Mouse (Mus musculus) retina, postnatal 7 days (tissue): Measurements from ENCODE around the gene Cep164.

Experiments
- DNase-seq: peaks from one replicate; pipeline ENCODE4 v3.0.0-alpha.2; 2012; ENCODE audit warnings: low read depth, low spot score

The Cep164 gene

DNA sequence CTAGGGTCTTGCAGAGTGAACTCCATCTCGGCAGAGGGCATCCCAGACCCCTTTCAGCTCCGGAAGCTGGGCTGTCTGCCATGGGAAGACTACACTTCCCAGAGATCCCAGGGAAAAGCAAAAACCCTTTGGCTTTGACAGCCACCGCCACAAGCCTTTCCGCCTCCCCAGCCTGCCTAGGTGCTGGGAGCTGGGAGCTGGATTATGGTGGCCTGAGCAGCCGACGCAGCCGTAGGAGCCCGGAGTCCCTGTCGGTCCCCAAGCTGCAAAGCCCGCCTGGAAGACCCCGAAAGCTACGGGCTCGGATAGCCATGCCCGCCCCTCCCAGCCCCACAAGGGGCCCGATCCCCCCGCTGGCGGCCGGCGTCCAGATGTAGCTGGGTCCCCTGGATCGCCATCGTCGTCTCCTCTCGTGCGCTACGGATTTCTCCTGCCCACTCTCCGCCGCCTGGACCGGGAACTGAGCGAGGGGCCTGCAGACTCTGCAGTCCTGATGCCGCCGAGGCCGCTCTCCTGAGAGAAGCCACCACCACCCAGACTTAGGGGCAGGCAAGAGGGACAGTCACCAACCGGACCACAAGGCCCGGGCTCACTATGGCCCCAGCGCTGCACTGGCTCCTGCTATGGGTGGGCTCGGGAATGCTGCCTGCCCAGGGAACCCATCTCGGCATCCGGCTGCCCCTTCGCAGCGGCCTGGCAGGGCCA lies 10.1 kb upstream of the Cep164 start, which contains the start of gene Bace1:
TSS of gene Bace1 (plus strand) at position 147 of the 705 bp plus-strand sequence.
- DNase-seq: peak; percentile 85

- DNase-seq: no peak
These were observed 9.6 kb upstream of the Cep164 start for GRCm38 (mm10) chr9:45838069-45838433.

- DNase-seq: no peak
These were observed 5.0 kb upstream of the Cep164 start for GRCm38 (mm10) chr9:45833461-45833860.

- DNase-seq: no peak
These were observed 4.4 kb upstream of the Cep164 start for GRCm38 (mm10) chr9:45832898-45833297.

DNA sequence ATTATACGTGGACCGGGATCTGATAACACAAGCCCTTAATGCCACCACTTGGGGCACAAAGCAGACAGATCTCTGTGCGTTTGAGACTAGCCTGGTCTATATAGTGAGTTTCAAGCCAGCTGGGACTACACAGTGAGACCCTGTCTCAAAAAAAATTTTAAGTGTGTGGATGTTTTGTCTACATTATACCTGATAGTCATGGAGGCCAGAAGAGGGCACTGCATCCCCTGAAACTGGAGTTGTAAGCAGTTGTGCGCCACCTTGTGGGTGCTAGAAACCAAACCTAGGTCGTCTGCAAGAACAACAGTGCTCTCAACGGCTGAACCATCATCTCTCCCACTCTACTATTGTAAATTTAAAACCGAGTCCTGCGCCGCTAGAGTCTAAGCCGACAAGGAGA lies 616 bp upstream of the Cep164 start:
- peak; percentile 72 for DNase-seq

DNA sequence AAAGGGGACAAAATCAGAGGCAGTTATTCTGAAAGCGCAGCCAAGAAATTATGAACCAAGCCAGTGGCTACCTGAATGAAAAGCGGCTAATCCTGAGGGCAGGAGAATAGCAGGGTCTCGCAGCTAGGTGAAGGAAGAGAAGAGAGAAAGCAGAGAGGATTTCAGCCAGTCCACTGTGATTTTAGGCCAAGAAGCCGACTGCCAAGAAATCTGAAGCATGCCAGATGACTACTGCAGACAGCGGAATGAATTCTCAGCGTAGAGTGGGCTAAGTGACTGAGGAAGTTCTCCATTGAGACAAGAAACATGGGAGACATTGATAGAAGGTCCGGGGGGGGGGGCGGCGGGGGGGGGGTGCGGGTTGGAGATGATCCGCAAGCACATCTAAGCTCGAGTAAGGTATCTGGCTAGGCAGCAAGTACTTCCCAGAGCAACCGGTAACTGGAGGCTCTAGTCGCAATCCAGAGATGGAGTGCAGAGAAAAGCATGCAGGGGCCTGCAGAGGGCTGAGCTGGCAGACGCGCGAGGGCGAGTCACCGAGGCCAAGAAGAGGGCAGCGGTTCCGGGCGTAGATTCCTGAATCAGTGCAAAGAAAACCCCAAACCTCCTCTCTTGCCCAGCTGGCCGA lies 714 bp downstream of the Cep164 start:
- DNase-seq: no peak

GRCm38 (mm10) chr9:45818406-45819011 lies 10.0 kb downstream of the Cep164 start:
- no peak for DNase-seq

DNA sequence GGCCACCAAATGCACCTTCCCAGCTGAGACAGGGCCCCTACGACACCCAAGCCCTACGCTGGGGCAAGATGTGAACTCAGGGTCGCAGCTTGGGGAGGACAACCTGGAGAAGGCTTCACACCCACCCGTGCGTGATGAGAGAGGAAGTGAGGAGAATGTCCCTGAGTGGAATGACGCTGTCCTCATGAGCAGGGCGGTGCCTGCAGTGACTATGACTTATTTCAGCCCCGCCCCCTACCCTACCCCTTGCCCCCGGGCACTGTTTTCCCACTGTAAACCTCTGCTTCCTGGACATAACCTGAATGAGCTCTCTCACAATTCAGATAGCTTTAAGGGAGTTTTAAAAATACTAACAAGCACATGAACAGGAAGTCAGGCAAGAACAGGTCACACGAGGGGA lies 13.0 kb downstream of the Cep164 start:
- DNase-seq: no peak

DNA sequence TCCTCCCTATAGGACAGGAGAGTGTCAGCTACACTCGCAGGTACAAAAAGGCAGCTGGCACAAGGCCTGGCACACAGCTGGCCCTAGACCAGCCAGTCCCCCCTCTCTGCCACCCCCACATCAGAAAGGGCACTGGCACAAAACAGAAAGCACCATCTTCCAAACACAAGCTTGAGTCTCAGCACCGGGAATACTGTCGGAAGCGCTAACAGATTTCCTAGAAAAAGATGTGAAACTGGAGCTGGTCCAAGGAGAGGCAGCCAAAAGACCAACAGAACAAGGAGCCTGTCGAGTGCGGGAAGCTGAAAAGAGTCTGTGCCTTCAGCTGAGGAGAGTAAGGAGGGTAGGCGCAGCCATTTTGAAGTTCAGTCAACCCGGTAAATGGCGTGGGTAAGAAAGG lies 13.4 kb downstream of the Cep164 start:
- no peak for DNase-seq

DNA sequence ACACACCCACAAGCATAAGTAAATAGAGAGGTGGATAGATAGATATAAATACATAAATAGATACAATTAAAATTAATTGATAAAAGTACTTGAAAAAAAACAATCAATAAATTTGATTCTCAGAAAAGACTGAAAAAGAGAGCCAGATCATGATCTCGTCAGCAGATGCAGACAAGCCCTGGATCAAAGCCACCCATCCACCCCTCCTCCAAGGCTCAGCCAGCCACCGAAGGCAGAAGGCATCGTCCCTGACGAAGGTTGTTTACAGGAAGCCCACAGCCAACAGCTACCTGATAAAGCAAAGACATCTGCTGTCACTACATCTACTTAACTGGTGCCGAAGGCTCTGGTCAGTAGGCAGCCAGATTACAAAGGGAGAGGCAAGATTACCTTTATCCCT lies 16.5 kb downstream of the Cep164 start:
- DNase-seq: no peak

- no peak for DNase-seq
These were observed 20.7 kb downstream of the Cep164 start for GRCm38 (mm10) chr9:45807761-45808160.

- DNase-seq: no peak
These were observed 21.2 kb downstream of the Cep164 start for GRCm38 (mm10) chr9:45807337-45807736.

GRCm38 (mm10) chr9:45806847-45807246 lies 21.6 kb downstream of the Cep164 start:
- DNase-seq: no peak

DNA sequence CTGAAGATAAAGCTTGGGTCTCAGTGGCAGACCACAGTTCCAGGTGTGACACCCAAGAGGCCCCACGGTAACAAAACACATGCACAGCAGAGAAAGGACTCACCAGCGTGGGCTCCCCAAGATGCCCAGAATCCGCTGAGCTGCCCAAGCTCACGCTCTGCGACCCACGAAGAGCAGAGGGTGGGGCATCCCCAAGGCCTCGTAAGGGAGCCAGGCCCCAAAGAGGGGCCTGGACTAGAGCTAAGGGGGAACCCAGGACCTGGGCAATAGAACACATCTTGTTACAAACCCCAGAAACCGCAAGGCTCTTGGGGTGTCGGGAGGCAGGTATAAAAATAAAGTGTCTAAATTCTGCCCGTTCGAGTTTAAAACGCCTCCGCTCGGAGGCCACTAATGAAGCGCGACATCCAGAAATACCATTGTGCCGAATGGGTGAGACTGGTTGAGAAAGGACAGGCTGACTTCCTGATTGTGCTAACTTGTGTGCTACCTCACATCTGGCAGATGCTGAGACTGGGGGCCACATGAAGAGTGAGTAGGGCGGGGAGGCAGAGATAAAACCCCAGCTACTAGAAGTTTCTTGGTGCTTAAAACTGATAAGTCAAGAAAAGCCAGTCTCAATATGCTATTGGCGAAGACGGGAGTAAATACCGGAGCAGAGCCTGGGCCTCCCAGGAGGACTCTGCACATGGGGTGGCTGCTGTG lies 25.3 kb downstream of the Cep164 start:
- no peak for DNase-seq

- no peak for DNase-seq
These were observed 29.1 kb downstream of the Cep164 start for GRCm38 (mm10) chr9:45799402-45799801.

DNA sequence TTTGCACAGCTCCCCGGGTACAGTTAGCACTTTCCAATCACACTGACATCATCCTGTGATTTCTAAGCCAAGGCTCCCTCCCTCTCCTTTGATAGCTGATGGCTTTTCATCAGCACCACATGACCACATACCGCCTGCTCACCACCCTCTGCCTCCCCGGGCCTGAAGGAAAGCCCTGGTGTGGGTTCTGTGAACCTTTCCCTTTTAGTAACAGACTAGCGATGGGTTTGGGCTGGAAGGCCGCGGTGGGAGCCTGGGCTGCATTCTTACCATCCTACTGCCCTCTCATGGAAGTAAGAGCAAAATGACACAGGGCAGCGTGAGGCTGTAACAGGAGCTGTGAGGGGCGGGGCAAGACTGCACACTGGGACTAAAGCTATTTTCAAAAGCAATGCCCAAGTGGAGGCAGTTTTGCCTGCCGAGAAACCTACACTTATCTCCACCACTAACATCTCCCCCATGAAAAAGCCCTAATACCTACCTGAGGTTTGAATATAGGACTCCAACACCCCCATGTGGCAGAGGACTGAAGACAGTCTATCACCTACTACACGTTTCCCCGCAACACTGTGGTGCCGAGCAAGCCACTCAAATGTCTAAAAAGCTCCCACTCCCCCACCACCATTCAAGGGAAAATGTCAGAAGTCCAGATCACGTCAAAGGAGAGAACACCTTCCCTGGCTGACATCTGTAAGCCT lies 29.9 kb downstream of the Cep164 start:
- DNase-seq: peak; percentile 29

GRCm38 (mm10) chr9:45797271-45797670 lies 31.2 kb downstream of the Cep164 start:
- no peak for DNase-seq

DNA sequence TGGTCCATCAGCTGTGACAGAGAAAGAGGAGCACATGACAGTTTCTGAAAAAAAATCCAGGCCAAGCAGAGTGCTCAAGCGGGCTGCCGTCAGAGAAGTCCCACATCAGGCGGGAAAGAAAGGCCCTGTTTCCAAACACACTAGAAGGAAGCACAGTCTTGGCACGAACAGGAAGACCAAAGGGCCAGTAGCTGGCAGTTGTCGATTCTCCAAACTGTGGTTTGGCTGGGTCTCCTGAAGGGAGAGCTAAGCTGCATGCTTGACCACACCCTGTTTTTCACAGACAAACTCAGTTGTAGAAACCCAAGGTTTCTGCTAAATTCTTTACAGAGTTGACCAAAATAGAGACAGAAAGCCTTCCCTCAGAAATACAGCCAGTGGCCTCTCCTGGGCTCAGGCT lies 32.8 kb downstream of the Cep164 start:
- no peak for DNase-seq

DNA sequence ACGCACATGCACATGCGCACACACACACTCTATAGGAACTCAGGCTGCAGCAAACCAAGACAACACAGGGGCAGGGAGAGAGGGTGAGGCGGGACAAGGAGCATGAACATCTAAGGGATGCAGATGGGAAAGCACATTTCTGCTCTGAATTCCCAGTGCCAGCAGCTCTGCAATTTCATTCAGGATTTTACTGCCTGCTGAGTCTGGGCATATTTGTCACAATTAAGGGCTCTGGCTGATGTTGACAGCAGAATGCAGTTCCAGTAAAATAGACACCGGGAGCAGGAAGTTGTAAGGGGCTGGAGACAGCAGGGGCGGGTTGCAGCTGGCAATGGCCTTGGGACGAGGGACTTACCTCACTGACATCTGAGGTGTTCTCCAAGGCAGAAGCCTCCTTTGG lies 34.8 kb downstream of the Cep164 start:
- DNase-seq: no peak

DNA sequence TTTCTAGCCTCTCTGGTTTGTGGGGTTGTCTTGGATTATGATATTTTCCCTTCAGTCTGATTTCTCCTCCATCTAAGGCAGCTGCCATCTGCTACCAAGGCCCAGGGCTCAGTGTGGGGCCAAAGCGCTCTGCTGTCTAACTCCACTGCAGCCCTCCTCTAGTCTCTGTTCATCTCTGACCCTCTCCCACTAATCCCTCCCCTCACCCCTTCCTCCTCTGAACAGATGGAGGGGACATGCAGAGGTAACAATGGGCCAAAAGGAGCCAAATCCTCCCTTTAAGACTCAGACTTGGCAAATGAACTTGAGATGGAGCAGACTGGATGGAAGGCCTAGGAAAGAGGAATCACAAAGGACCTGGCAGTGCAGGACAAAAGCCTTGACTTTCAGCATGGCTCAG lies 36.3 kb downstream of the Cep164 start:
- DNase-seq: no peak

- DNase-seq: no peak
These were observed 36.9 kb downstream of the Cep164 start for GRCm38 (mm10) chr9:45791456-45792142.
